Mouse (Mus musculus) lung, postnatal 0 days (tissue): ENCODE results near the gene Prss2.
"Not testable (repeated sequence)": the region's sequence is repeated elsewhere in the genome, so short reads cannot be mapped to it uniquely, and the experiment has no call there.

Experiments
- CTCF ChIP-seq: IDR thresholded peaks from 2 replicates; pipeline ENCODE4 v1.5.1; 2016; ENCODE audit warnings: antibody characterized with exemption, mild to moderate bottlenecking
- EP300 ChIP-seq: IDR thresholded peaks from 2 replicates; pipeline ENCODE4 v1.6.1; 2016; ENCODE audit warnings: antibody characterized with exemption, mild to moderate bottlenecking, control low read depth

DNA sequence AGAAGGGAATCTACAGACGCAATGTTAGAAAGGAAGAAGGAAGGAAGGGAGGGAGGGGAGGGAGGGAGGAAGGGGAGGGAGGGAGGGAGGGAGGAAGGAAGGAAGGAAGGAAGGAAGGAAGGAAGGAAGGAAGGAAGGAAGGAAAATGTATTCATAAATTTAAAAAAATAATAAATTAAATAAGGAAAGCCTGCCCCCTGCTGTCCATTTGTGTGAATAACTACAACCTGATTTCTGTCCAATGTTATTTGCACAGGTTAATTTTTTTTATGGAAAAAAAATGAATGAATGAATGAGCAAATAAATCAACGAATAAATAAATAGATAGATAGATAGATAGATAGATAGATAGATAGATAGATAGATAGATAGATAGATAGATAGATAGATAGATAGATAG lies 8.4 kb downstream of the Prss2 start:
- not testable (repeated sequence) for TF ChIP-seq CTCF, EP300
